Mouse (Mus musculus) heart, adult 2 months (tissue): Measurements from ENCODE around the gene Olfr1415. TPM values are rescaled to one million over a fixed set of nuclear protein-coding genes. Genes with fewer than 3 reads are reported as not detected.
A peak's percentile ranks its signal among the peaks of the same experiment; 100 is the strongest.

Experiments used
- DNase-seq, 2 experiments: peaks; one replicate each; pipeline ENCODE4 v3.0.0; 2021
- H3K27ac ChIP-seq: fragments of 200-600 bp; 2 replicates; pipeline ENCODE4 v1.8.1; 2022
- H3K27me3 ChIP-seq: fragments of 200-500 bp; 2 replicates; pipeline ENCODE4 v1.6.1; 2012; ENCODE audit warnings: mild to moderate bottlenecking, low read length, inconsistent platforms, mixed read lengths; ENCODE audit not compliant: control insufficient read depth, insufficient read depth
- H3K36me3 ChIP-seq: fragments of 200-500 bp; 2 replicates; pipeline ENCODE4 v1.6.1; 2012; ENCODE audit warnings: low read length, inconsistent platforms; ENCODE audit not compliant: control insufficient read depth, insufficient read depth
- H3K4me1 ChIP-seq: fragments of 200-500 bp; 2 replicates; pipeline ENCODE4 v1.6.1; 2011; ENCODE audit warnings: low read length; ENCODE audit not compliant: control insufficient read depth, insufficient read depth
- H3K4me3 ChIP-seq: fragments of 200-600 bp; 2 replicates; pipeline ENCODE4 v1.8.1; 2022
- H3K79me2 ChIP-seq: fragments of 200-500 bp; replicated peaks from 2 replicates; pipeline ENCODE4 v1.6.1; 2012; ENCODE audit warnings: mild to moderate bottlenecking, inconsistent platforms, low read length, moderate library complexity, mixed read lengths; ENCODE audit not compliant: control insufficient read depth, insufficient read depth
- H3K9ac ChIP-seq: fragments of 200-500 bp; 2 replicates; pipeline ENCODE4 v1.6.1; 2012; ENCODE audit warnings: low read depth, mild to moderate bottlenecking, control low read depth, inconsistent platforms, low read length, mixed read lengths
- CTCF ChIP-seq: fragments of 200-600 bp; IDR thresholded peaks from 2 replicates; pipeline ENCODE4 v1.8.1; 2022; ENCODE audit warnings: antibody characterized with exemption, mild to moderate bottlenecking, moderate library complexity
- EP300 ChIP-seq: fragments of 200-500 bp; IDR thresholded peaks from 2 replicates; pipeline ENCODE4 v1.6.1; 2011; ENCODE audit warnings: low read depth, low read length, control low read depth; ENCODE audit not compliant: insufficient read depth
- POLR2A ChIP-seq: fragments of 200-500 bp; IDR thresholded peaks from 2 replicates; pipeline ENCODE4 v1.6.1; 2011; ENCODE audit warnings: mild to moderate bottlenecking, low read depth, low read length, control low read depth; ENCODE audit not compliant: insufficient read depth
- WGBS: fragments of 180-500 bp; shearing (Covaris S2); methylation state at CpG from one replicate; pipeline ENCODE4 v1.1.7; 2018; 5-methylcytosine and 5-hydroxymethylcytosine counted together
- intact Hi-C: fragments of 180-260 bp; cut with DNase I; formaldehyde crosslinking; loops from one replicate; pipeline ENCODE4 v1.15.1; 2025
- polyA plus RNA-seq: library from polyadenylated mRNA; depleted of rRNA; stranded (reverse); fragments of >200 nt; gene quantifications from 2 replicates; pipeline ENCODE4 v1.2.3, GENCODE M21; 2012
- total RNA-seq, 2 experiments: library from RNA; stranded (reverse); gene quantifications; 2 replicates each; pipeline ENCODE4 v1.2.3; 2021

The Olfr1415 gene
- total and polyA plus RNA-seq, 3 experiments, result not detected

GRCm38 (mm10) chr1:92468891-92469290 lies 27.0 kb downstream of the Olfr1415 start:
- DNase-seq, result no peak
- Histone ChIP-seq H3K4me3 (no peak overlapping the region), H3K27ac (no peak overlapping the region), H3K9ac (no peak overlapping the region), H3K4me1 (peaks cover 9% of the 10 kb centered on the region), H3K27me3 (no peaks in the 10 kb centered on the region), H3K36me3 (peaks cover 19% of the 10 kb centered on the region), H3K79me2 (peaks cover 2% of the 10 kb centered on the region)
- intact Hi-C loops, result no loop called here
- 73% methylated on average over 4 of the region's 4 CpGs for WGBS
- TF ChIP-seq CTCF, result no peak
- TF ChIP-seq EP300, result no peak
- TF ChIP-seq POLR2A, result no peak

GRCm38 (mm10) chr1:92458416-92458815 lies 37.5 kb downstream of the Olfr1415 start:
- H3K27me3 ChIP-seq, result no peaks in the 10 kb centered on the region
- peaks cover 9% of the 10 kb centered on the region for H3K36me3 ChIP-seq
- WGBS, result 92% methylated on average over 6 of the region's 6 CpGs
- H3K27ac ChIP-seq, result no peak overlapping the region
- H3K4me3 ChIP-seq, result no peak overlapping the region
- no peak for DNase-seq
- TF ChIP-seq EP300, result no peak
- TF ChIP-seq CTCF, result no peak
- no peak for TF ChIP-seq POLR2A
- no peak overlapping the region for H3K9ac ChIP-seq
- intact Hi-C loops, result loop anchor here (10.0 kb wide), 1 partner anchor 354 kb away; no protein-coding TSS in a partner anchor
- H3K4me1 ChIP-seq, result no peaks in the 10 kb centered on the region
- H3K79me2 ChIP-seq, result no peaks in the 10 kb centered on the region

GRCm38 (mm10) chr1:92457758-92458157 lies 38.1 kb downstream of the Olfr1415 start:
- peaks cover 9% of the 10 kb centered on the region for H3K36me3 ChIP-seq
- no peak overlapping the region for H3K9ac ChIP-seq
- no peak overlapping the region for H3K27ac ChIP-seq
- no peak for DNase-seq
- H3K79me2 ChIP-seq, result peaks cover 2% of the 10 kb centered on the region; the same call in 1 of the 2 replicates
- no peaks in the 10 kb centered on the region for H3K27me3 ChIP-seq
- TF ChIP-seq POLR2A (no peak), EP300 (no peak), CTCF (no peak)
- H3K4me1 ChIP-seq, result no peaks in the 10 kb centered on the region
- intact Hi-C loops, result loop anchor here (10.0 kb wide), 1 partner anchor 353 kb away; no protein-coding TSS in a partner anchor
- no peak overlapping the region for H3K4me3 ChIP-seq

GRCm38 (mm10) chr1:92453751-92454445 lies 42.0 kb downstream of the Olfr1415 start:
- Histone ChIP-seq H3K4me1 (no peaks in the 10 kb centered on the region), H3K36me3 (peaks cover 12% of the 10 kb centered on the region), H3K27me3 (no peaks in the 10 kb centered on the region), H3K4me3 (no peak overlapping the region), H3K9ac (no peak overlapping the region), H3K79me2 (peaks cover 2% of the 10 kb centered on the region; the same call in 1 of the 2 replicates), H3K27ac (peak overlapping the region; percentile 3; the same call in 1 of the 2 replicates)
- intact Hi-C loops, result loop anchor here (1.0 to 10.0 kb wide), 2 partner anchors 349 to 492 kb away; no protein-coding TSS in a partner anchor
- no peak for DNase-seq
- TF ChIP-seq POLR2A (no peak), EP300 (no peak), CTCF (peak; percentile 85)
- WGBS, result 46% methylated on average over 8 of the region's 8 CpGs

GRCm38 (mm10) chr1:92448293-92448692 lies 47.6 kb downstream of the Olfr1415 start:
- TF ChIP-seq EP300 (no peak), CTCF (no peak), POLR2A (no peak)
- no peaks in the 10 kb centered on the region for H3K27me3 ChIP-seq
- peaks cover 3% of the 10 kb centered on the region; the same call in 1 of the 2 replicates for H3K36me3 ChIP-seq
- peak in 1 of 2 experiments; percentile 31 for DNase-seq
- H3K79me2 ChIP-seq, result peaks cover 2% of the 10 kb centered on the region; the same call in 1 of the 2 replicates
- H3K9ac ChIP-seq, result no peak overlapping the region
- no peak overlapping the region for H3K27ac ChIP-seq
- 56% methylated on average over 3 of the region's 3 CpGs for WGBS
- intact Hi-C loops, result no loop called here
- no peak overlapping the region for H3K4me3 ChIP-seq
- no peaks in the 10 kb centered on the region for H3K4me1 ChIP-seq

- no peak for DNase-seq
- intact Hi-C loops, result loop anchor here (5.0 kb wide), 1 partner anchor 454 kb away; no protein-coding TSS in a partner anchor
- Histone ChIP-seq H3K27me3 (no peaks in the 10 kb centered on the region), H3K4me1 (peaks cover 8% of the 10 kb centered on the region), H3K4me3 (no peak overlapping the region), H3K27ac (no peak overlapping the region), H3K36me3 (0 out of 2 replicates have a peak, but pooled peaks cover 4% of the 10 kb centered on the region), H3K79me2 (no peaks in the 10 kb centered on the region), H3K9ac (no peak overlapping the region)
- TF ChIP-seq POLR2A, result no peak
- TF ChIP-seq CTCF, result no peak
- TF ChIP-seq EP300, result no peak
- 55% methylated on average over 6 of the region's 6 CpGs for WGBS
Measured at GRCm38 (mm10) chr1:92441453-92442063, 54.3 kb downstream of the Olfr1415 start.
